Mouse (Mus musculus): ENCODE results near the gene Gxylt2.

DNA sequence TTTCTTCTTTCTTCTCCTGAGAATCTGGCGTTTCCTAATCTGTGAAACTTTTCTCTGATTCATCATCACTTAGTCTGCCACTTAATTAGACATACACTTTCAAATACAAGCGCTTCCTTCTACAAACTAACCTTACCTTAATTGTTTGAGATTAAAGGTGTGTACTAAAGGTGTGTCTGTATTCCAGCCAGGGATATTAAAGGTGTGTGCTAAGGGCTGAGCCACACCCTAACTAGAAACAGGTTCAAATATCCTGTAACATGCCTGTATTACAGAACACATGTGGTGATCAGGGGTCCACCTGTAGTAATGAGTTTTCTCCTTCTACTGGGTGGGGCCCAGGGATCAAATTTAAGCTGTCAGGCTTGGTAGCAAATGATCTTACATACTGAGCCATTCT lies 116.8 kb downstream of the Gxylt2 start:
- no peak for TF ChIP-seq POLR2A (IDR thresholded peaks at IDR 0.05; ENCODE audit: borderline replicate concordance, low read depth, low read length)
- no peak for TF ChIP-seq CTCF (IDR thresholded peaks at IDR 0.05; ENCODE audit: low read depth, low read length)

Data from bone marrow macrophage, adult 2 months (primary cell).